Mouse (Mus musculus) stomach, embryonic 14.5 days (tissue): Measurements from ENCODE around the gene Mdga1. TPM values are rescaled to one million over a fixed set of nuclear protein-coding genes. Genes with fewer than 3 reads are reported as not detected.
A peak's percentile ranks its signal among the peaks of the same experiment; 100 is the strongest.

Source experiments
- ATAC-seq: fragments of 200-750 bp; cut with Nextera tagmentation; 2 replicates; pipeline ENCODE4 v1.8.0; 2017; ENCODE audit warnings: low read depth, moderate TSS enrichment; ENCODE audit not compliant: insufficient number of reproducible peaks, insufficient read depth, low FRiP score
- H3K27ac ChIP-seq: fragments of 300-500 bp; sonication (generic); 2 replicates; pipeline ENCODE4 v1.5.1; 2014; ENCODE audit warnings: mild to moderate bottlenecking, low read length, moderate library complexity, mixed read lengths
- H3K27me3 ChIP-seq: fragments of 300-500 bp; sonication (generic); 2 replicates; pipeline ENCODE4 v1.6.1; 2014; ENCODE audit warnings: low read length, control low read depth, mixed read lengths; ENCODE audit not compliant: control insufficient read depth, insufficient read depth
- H3K36me3 ChIP-seq: fragments of 300-500 bp; sonication (generic); 2 replicates; pipeline ENCODE4 v1.6.1; 2014; ENCODE audit warnings: mild to moderate bottlenecking, control low read depth, low read length, moderate library complexity, mixed read lengths; ENCODE audit not compliant: control insufficient read depth, insufficient read depth
- H3K4me1 ChIP-seq: fragments of 300-500 bp; sonication (generic); 2 replicates; pipeline ENCODE4 v1.6.1; 2014; ENCODE audit warnings: low read length, control low read depth, mixed read lengths; ENCODE audit not compliant: control insufficient read depth, insufficient read depth
- H3K4me2 ChIP-seq: fragments of 300-500 bp; sonication (generic); replicated peaks from 2 replicates; pipeline ENCODE4 v1.6.1; 2014; ENCODE audit warnings: low read depth, low read length, control low read depth
- H3K4me3 ChIP-seq: fragments of 300-500 bp; sonication (generic); 2 replicates; pipeline ENCODE4 v1.5.1; 2014; ENCODE audit warnings: low read depth, low read length, control low read depth
- H3K9ac ChIP-seq: fragments of 300-500 bp; sonication (generic); replicated peaks from 2 replicates; pipeline ENCODE4 v1.6.1; 2014; ENCODE audit warnings: low read depth, mild to moderate bottlenecking, control low read depth, low read length, moderate library complexity, mixed read lengths
- H3K9me3 ChIP-seq: fragments of 300-500 bp; sonication (generic); 2 replicates; pipeline ENCODE4 v1.6.1; 2016; ENCODE audit warnings: low read depth, low read length, control low read depth; ENCODE audit not compliant: control insufficient read depth
- WGBS: fragments of 180-500 bp; shearing (Covaris S2); extraction: QIAGEN DNeasy Blood & Tissue Kit; methylation state at CpG from one replicate; pipeline ENCODE4 v1.1.7; 2014; 5-methylcytosine and 5-hydroxymethylcytosine counted together
- polyA plus RNA-seq: library from polyadenylated mRNA; unstranded; fragments of >200 nt; fragmentation: Nextera tagmentation; extraction: Ambion mirVana; gene quantifications from 2 replicates; pipeline ENCODE4 v1.2.1, GENCODE M21; 2014

Mdga1 gene
- polyA plus RNA-seq, 1 experiment from 2014 or later, result 5.9 TPM

- ATAC-seq, result no peak
- H3K4me1 ChIP-seq, result peaks cover 6% of the 10 kb centered on the region; the same call in 1 of the 2 replicates
- H3K27ac ChIP-seq, result no peak overlapping the region
- H3K27me3 ChIP-seq, result no peaks in the 10 kb centered on the region
- no peaks in the 10 kb centered on the region for H3K9me3 ChIP-seq
- WGBS, result 83% methylated on average over 9 of the region's 9 CpGs
- H3K4me3 ChIP-seq, result no peak overlapping the region
- H3K4me2 ChIP-seq, result no peak overlapping the region
- H3K9ac ChIP-seq, result no peak overlapping the region
- no peaks in the 10 kb centered on the region; the same call in 1 of the 2 replicates for H3K36me3 ChIP-seq
Observed at GRCm38 (mm10) chr17:29834333-29834732, 135.6 kb downstream of the Mdga1 start.

- Histone ChIP-seq H3K9me3 (no peaks in the 10 kb centered on the region), H3K4me3 (no peak overlapping the region), H3K27ac (no peak overlapping the region), H3K27me3 (no peaks in the 10 kb centered on the region), H3K4me1 (no peaks in the 10 kb centered on the region), H3K9ac (no peak overlapping the region), H3K36me3 (no peaks in the 10 kb centered on the region), H3K4me2 (no peak overlapping the region)
- ATAC-seq, result no peak
- WGBS, result 89% methylated on average over 11 of the region's 11 CpGs
Observed at GRCm38 (mm10) chr17:29831696-29832095, 138.2 kb downstream of the Mdga1 start.

- Histone ChIP-seq H3K9me3 (no peaks in the 10 kb centered on the region), H3K4me2 (no peak overlapping the region), H3K4me1 (no peaks in the 10 kb centered on the region), H3K9ac (no peak overlapping the region), H3K27ac (no peak overlapping the region), H3K27me3 (no peaks in the 10 kb centered on the region), H3K4me3 (no peak overlapping the region), H3K36me3 (no peaks in the 10 kb centered on the region)
- ATAC-seq, result no peak
- 79% methylated on average over 7 of the region's 7 CpGs for WGBS
Observed at GRCm38 (mm10) chr17:29829136-29829535, 140.8 kb downstream of the Mdga1 start.

- H3K4me1 ChIP-seq, result no peaks in the 10 kb centered on the region
- 0 out of 2 replicates have a peak, but pooled peaks have one; percentile 50 for ATAC-seq
- no peaks in the 10 kb centered on the region for H3K9me3 ChIP-seq
- no peak overlapping the region for H3K9ac ChIP-seq
- 56% methylated on average over 5 of the region's 5 CpGs for WGBS
- no peaks in the 10 kb centered on the region for H3K27me3 ChIP-seq
- no peak overlapping the region for H3K4me3 ChIP-seq
- no peak overlapping the region for H3K4me2 ChIP-seq
- H3K36me3 ChIP-seq, result no peaks in the 10 kb centered on the region
- H3K27ac ChIP-seq, result no peak overlapping the region
Observed at GRCm38 (mm10) chr17:29827602-29828001, 142.3 kb downstream of the Mdga1 start.

GRCm38 (mm10) chr17:29824512-29825120, 145.3 kb downstream of the Mdga1 start:
- Histone ChIP-seq H3K9me3 (no peaks in the 10 kb centered on the region), H3K27me3 (no peaks in the 10 kb centered on the region), H3K4me2 (no peak overlapping the region), H3K27ac (no peak overlapping the region), H3K36me3 (no peaks in the 10 kb centered on the region), H3K4me1 (no peaks in the 10 kb centered on the region), H3K4me3 (no peak overlapping the region), H3K9ac (no peak overlapping the region)
- no peak for ATAC-seq
- WGBS, result 86% methylated on average over 4 of the region's 4 CpGs

- 44% methylated on average over 5 of the region's 5 CpGs for WGBS
- H3K4me2 ChIP-seq, result no peak overlapping the region
- no peak overlapping the region for H3K9ac ChIP-seq
- ATAC-seq, result no peak
- no peak overlapping the region for H3K27ac ChIP-seq
- H3K9me3 ChIP-seq, result no peaks in the 10 kb centered on the region
- H3K4me1 ChIP-seq, result no peaks in the 10 kb centered on the region
- H3K27me3 ChIP-seq, result no peaks in the 10 kb centered on the region
- no peaks in the 10 kb centered on the region for H3K36me3 ChIP-seq
- no peak overlapping the region for H3K4me3 ChIP-seq
Observed at GRCm38 (mm10) chr17:29824208-29824509, 145.7 kb downstream of the Mdga1 start.

GRCm38 (mm10) chr17:29823439-29824207, 146.3 kb downstream of the Mdga1 start:
- no peak overlapping the region for H3K4me3 ChIP-seq
- no peak overlapping the region for H3K27ac ChIP-seq
- no peaks in the 10 kb centered on the region for H3K4me1 ChIP-seq
- no peaks in the 10 kb centered on the region for H3K36me3 ChIP-seq
- no peak overlapping the region for H3K4me2 ChIP-seq
- no peaks in the 10 kb centered on the region for H3K9me3 ChIP-seq
- no peaks in the 10 kb centered on the region for H3K27me3 ChIP-seq
- no peak for ATAC-seq
- H3K9ac ChIP-seq, result no peak overlapping the region
- WGBS, result 62% methylated on average over 14 of the region's 14 CpGs

GRCm38 (mm10) chr17:29819608-29820007, 150.3 kb downstream of the Mdga1 start:
- Histone ChIP-seq H3K9ac (no peak overlapping the region), H3K4me2 (no peak overlapping the region), H3K4me3 (no peak overlapping the region), H3K9me3 (no peaks in the 10 kb centered on the region), H3K27ac (no peak overlapping the region), H3K36me3 (no peaks in the 10 kb centered on the region), H3K27me3 (no peaks in the 10 kb centered on the region), H3K4me1 (no peaks in the 10 kb centered on the region)
- 78% methylated on average over 3 of the region's 3 CpGs for WGBS
- no peak for ATAC-seq
